Mouse (Mus musculus) liver, embryonic 13.5 days (tissue): ENCODE data around the gene Grin2a. TPM values are rescaled to one million over a fixed set of nuclear protein-coding genes. Genes with fewer than 3 reads are reported as not detected.

Experiments
- ATAC-seq: fragments of 200-750 bp; cut with Nextera tagmentation; 2 replicates; pipeline ENCODE4 v1.8.0; 2017; ENCODE audit warnings: low read depth, mild to moderate bottlenecking, moderate number of reproducible peaks, moderate library complexity
- DNase-seq: peaks from one replicate; pipeline ENCODE4 v3.0.0; 2022
- H3K27ac ChIP-seq: fragments of 300-500 bp; sonication (generic); 2 replicates; pipeline ENCODE4 v1.5.1; 2015; ENCODE audit warnings: moderate library complexity, mild to moderate bottlenecking, inconsistent platforms
- H3K27me3 ChIP-seq: fragments of 300-500 bp; sonication (generic); 2 replicates; pipeline ENCODE4 v1.6.1; 2015; ENCODE audit warnings: mild to moderate bottlenecking, inconsistent platforms
- H3K36me3 ChIP-seq: fragments of 300-500 bp; sonication (generic); 2 replicates; pipeline ENCODE4 v1.6.1; 2015; ENCODE audit warnings: mild to moderate bottlenecking, inconsistent platforms
- H3K4me1 ChIP-seq: fragments of 300-500 bp; sonication (generic); replicated peaks from 2 replicates; pipeline ENCODE4 v1.6.1; 2015; ENCODE audit warnings: inconsistent platforms
- H3K4me2 ChIP-seq: fragments of 300-500 bp; sonication (generic); 2 replicates; pipeline ENCODE4 v1.6.1; 2015; ENCODE audit warnings: inconsistent platforms, mild to moderate bottlenecking, moderate library complexity
- H3K4me3 ChIP-seq: fragments of 300-500 bp; sonication (generic); replicated peaks from 2 replicates; pipeline ENCODE4 v1.5.1; 2015; ENCODE audit warnings: mild to moderate bottlenecking, inconsistent platforms
- H3K9ac ChIP-seq: fragments of 300-500 bp; sonication (generic); 2 replicates; pipeline ENCODE4 v1.6.1; 2015; ENCODE audit warnings: mild to moderate bottlenecking, inconsistent platforms
- H3K9me3 ChIP-seq: fragments of 300-500 bp; sonication (generic); replicated peaks from 2 replicates; pipeline ENCODE4 v1.6.1; 2016; ENCODE audit warnings: inconsistent platforms
- WGBS: fragments of 180-500 bp; shearing (Covaris S2); methylation state at CpG from one replicate; pipeline ENCODE4 v1.1.7; 2015; ENCODE audit not compliant: insufficient replicate concordance; 5-methylcytosine and 5-hydroxymethylcytosine counted together
- polyA plus RNA-seq: library from polyadenylated mRNA; unstranded; fragments of >200 nt; fragmentation: Nextera tagmentation; extraction: Ambion mirVana; gene quantifications from 2 replicates; pipeline ENCODE4 v1.2.1, GENCODE M21; 2015

Grin2a gene
- polyA plus RNA-seq, 1 experiment from 2014 or later, result 0.01 TPM

DNA sequence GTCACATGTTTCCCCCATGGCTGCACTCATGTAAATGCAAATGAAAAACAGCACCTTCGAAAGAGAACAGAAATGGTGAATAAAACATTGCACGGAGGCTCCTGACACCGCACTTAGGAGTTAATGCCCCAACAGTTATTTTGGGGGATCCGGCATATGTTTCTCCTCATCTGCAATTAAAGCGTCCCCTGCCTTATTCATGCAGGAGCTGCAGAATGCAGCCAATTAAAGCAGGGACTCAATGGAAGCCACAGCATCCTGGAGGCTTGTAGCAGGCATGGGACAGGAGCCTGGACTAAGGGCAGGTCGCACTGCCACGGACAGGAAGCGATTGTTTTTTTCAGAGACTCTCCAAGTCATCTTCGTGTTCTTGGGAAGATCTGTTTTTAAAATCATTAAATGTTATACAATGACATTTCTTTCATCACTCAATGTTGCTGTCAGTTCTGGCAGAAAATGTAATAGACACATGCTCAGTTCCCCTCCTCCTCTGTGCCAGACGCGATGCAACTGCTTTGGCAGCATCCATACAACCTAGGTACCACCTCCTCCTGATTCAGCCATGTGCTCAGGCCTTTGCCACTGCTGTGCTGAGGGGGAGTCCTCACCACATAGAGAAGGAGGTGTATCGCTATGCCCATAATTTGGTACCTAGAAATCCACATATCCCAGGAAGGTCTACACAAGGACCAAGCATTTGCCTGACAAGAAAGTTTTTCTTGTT is 143.9 kb downstream of the Grin2a start:
- Histone ChIP-seq H3K4me1 (no peaks in the 10 kb centered on the region), H3K27ac (no peak overlapping the region), H3K27me3 (no peaks in the 10 kb centered on the region), H3K4me2 (no peak overlapping the region), H3K9me3 (no peaks in the 10 kb centered on the region), H3K4me3 (no peak overlapping the region), H3K36me3 (no peaks in the 10 kb centered on the region), H3K9ac (no peak overlapping the region)
- DNase-seq (no peak), ATAC-seq (no peak)
- WGBS, result 66% methylated on average over 12 of the region's 12 CpGs

DNA sequence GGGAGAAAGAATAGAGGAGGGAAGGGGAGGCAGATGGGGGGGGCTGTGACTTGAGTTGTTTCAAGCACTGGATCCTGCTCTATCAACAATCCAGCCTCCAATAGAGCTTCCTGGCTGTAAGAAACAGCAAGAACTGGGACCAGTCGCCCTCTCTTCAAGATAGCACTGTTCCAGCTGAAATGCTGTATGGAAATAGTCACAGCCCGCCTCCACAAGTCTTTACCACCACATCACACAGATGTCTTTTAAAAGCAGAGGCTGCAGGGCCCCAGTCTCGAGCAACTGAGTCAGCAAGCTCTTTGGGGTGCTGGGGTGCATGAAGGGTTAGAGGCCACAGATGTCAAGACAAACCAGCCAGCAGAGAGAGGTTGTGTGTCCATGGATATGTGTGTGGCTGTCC is 153.9 kb downstream of the Grin2a start:
- H3K4me2 ChIP-seq, result no peak overlapping the region
- no peak for DNase-seq
- WGBS, result 23% methylated on average over 3 of the region's 3 CpGs

DNA sequence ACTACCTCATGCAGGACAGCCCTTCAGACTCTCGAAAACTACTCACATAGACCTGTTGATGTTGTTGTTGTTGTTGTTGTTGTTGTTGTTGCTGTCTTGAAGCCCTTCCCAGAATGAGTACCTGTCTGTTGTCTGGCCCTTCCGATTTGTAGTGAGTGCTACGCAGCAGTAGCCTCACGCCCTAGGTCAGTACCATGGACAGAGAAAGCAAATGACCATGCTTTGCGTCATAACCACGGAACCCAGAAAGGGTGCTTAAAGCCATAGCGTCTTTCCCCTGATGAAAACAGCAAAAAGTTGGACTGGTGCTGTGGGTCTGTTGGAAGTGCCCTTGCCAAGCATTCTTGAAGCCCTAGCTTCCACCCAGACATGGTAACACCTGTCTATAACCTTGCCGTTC is 158.8 kb downstream of the Grin2a start:
- no peaks in the 10 kb centered on the region for H3K36me3 ChIP-seq
- H3K9me3 ChIP-seq, result no peaks in the 10 kb centered on the region
- no peak overlapping the region for H3K9ac ChIP-seq
- no peaks in the 10 kb centered on the region for H3K4me1 ChIP-seq
- ATAC-seq (no peak), DNase-seq (no peak)
- H3K4me3 ChIP-seq, result no peak overlapping the region
- WGBS, result 39% methylated on average over 8 of the region's 8 CpGs
- H3K4me2 ChIP-seq, result no peak overlapping the region
- H3K27ac ChIP-seq, result no peak overlapping the region
- H3K27me3 ChIP-seq, result no peaks in the 10 kb centered on the region

More for the DNA sequence above, 153.9 kb downstream of the Grin2a start:
- no peak for ATAC-seq
- no peak overlapping the region for H3K4me3 ChIP-seq
- H3K36me3 ChIP-seq, result no peaks in the 10 kb centered on the region
- H3K27ac ChIP-seq, result no peak overlapping the region
- no peaks in the 10 kb centered on the region for H3K9me3 ChIP-seq
- no peak overlapping the region for H3K9ac ChIP-seq
- no peaks in the 10 kb centered on the region for H3K4me1 ChIP-seq
- H3K27me3 ChIP-seq, result no peaks in the 10 kb centered on the region

DNA sequence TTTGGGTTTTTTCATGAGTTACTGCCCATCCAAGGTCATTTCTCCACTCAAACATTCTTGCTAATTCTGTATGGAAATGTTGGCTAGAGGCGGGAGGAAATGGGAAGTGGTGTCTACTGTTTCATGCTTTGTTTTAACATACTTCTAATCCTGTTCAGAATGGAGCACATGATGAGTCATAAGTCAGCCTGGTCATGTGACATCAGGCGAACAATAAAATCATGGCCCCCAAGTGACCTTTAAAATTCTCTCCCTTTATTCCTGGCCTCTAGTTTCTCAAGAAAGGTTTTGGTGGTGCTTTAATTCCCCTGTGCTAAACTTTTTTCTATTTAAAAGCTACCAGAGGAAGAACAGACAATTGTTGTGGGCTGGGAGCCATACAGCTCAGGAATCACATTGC is 161.1 kb downstream of the Grin2a start:
- no peak for DNase-seq
- 58% methylated on average over 2 of the region's 2 CpGs for WGBS
- H3K9ac ChIP-seq, result no peak overlapping the region

DNA sequence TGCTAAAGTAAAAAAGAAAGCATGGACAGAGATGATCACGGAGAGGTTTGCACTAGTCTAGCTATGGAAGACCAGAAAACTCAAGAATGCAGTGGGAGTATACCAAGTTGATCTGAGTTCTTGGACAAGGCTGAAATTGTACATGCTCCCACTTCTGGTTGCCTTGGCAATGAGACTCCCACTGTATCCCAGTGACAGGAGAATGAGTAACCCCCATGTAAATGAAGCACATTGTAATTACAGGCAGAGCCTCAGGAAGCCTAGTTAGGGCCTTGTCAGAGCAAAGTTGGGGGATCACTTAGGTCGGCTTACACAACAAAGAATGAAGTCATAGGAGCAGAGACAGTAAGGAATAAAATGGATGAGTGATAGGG is 170.3 kb downstream of the Grin2a start:
- no peaks in the 10 kb centered on the region for H3K4me1 ChIP-seq
- no peaks in the 10 kb centered on the region for H3K36me3 ChIP-seq
- no peak for DNase-seq
- 49% methylated on average over 2 of the region's 2 CpGs for WGBS
- no peak overlapping the region for H3K9ac ChIP-seq
- no peak overlapping the region for H3K27ac ChIP-seq
- no peak overlapping the region for H3K4me2 ChIP-seq
- no peaks in the 10 kb centered on the region for H3K27me3 ChIP-seq
- no peaks in the 10 kb centered on the region for H3K9me3 ChIP-seq
- no peak overlapping the region for H3K4me3 ChIP-seq
- no peak for ATAC-seq

More for the DNA sequence above, 161.1 kb downstream of the Grin2a start:
- H3K4me2 ChIP-seq, result no peak overlapping the region
- H3K27ac ChIP-seq, result no peak overlapping the region
- H3K36me3 ChIP-seq, result no peaks in the 10 kb centered on the region
- H3K27me3 ChIP-seq, result no peaks in the 10 kb centered on the region
- no peaks in the 10 kb centered on the region for H3K9me3 ChIP-seq
- ATAC-seq, result no peak
- no peaks in the 10 kb centered on the region for H3K4me1 ChIP-seq
- H3K4me3 ChIP-seq, result no peak overlapping the region

DNA sequence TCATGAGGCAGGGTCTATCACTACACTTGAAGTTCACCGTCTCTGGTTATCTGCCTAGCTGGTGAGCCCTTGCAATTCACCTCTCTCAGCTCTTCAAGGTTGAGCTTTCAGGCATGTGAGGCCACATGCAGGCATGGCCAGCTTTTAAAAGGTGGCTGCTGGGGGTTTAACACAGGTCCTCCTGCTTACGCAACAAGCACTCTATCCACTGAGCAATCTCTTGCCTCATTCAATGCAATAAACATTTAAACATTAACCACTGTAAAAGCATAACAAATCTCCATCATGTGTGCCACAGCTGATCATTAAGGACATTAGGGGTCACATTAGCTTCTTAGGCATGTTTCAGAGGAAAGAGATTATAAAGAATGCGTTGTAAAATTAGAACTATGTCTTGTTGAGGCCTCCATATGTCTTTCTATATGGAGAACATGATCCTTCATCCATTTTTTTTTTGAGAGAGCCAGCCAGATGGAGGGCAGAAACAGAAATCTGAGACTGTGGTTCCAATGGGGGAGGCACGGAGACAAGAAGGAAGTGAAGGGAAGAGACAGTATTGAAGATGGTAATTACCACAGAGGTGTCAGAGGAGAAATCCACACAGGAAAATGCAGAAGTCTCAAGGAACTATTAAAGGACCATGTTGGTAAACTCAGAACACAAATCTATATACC is 170.8 kb downstream of the Grin2a start:
- no peak overlapping the region for H3K27ac ChIP-seq
- no peak overlapping the region for H3K9ac ChIP-seq
- H3K9me3 ChIP-seq, result no peaks in the 10 kb centered on the region
- H3K36me3 ChIP-seq, result no peaks in the 10 kb centered on the region
- WGBS, result 58% methylated on average over 4 of the region's 4 CpGs
- no peak overlapping the region for H3K4me3 ChIP-seq
- H3K4me1 ChIP-seq, result no peaks in the 10 kb centered on the region
- H3K4me2 ChIP-seq, result no peak overlapping the region
- no peaks in the 10 kb centered on the region for H3K27me3 ChIP-seq
- ATAC-seq (no peak), DNase-seq (no peak)

DNA sequence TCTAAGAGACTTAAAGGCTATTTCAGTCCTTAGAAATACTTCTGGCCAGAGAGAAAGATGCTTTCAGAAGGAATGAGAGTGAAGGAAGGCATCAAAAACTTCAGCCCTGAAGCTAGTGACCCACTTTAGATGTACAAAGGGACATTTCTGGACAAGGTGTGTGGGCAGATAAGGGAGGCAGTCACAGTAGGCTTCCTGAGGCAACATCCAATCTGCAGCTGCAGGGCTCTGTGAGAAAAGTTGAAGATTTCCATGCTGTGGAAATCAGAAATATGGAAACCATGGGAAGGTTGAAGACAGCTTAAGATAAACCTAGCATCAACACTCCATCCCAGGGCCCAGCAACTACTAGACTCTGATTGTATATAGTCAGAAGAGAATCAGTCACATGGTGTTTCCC is 171.7 kb downstream of the Grin2a start:
- Histone ChIP-seq H3K27ac (no peak overlapping the region), H3K4me3 (no peak overlapping the region), H3K9me3 (no peaks in the 10 kb centered on the region), H3K4me1 (no peaks in the 10 kb centered on the region), H3K4me2 (no peak overlapping the region), H3K9ac (no peak overlapping the region), H3K27me3 (no peaks in the 10 kb centered on the region), H3K36me3 (no peaks in the 10 kb centered on the region)
- DNase-seq (no peak), ATAC-seq (no peak)

DNA sequence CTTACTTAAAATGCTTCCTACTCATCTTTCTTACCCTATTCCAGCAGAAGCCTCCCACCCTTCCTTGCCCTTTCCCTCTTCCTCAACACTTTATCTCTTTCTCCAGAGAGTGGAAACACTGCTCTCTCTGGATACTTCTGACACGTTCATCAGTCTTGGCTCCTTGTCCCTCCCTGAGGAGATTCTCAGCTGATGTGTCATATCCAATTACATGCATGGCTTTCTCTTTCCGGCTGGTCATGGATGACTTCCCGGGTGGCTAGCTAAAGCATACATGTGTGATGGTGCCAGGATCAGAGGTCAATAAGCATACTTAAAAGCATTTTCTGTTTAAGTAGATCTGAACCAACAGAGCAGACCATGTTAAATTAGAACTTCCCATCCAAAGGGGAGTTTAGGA is 175.9 kb downstream of the Grin2a start:
- WGBS, result 66% methylated on average over 3 of the region's 3 CpGs
- Histone ChIP-seq H3K4me1 (no peaks in the 10 kb centered on the region), H3K27ac (no peak overlapping the region), H3K4me2 (no peak overlapping the region), H3K9ac (no peak overlapping the region), H3K36me3 (no peaks in the 10 kb centered on the region), H3K9me3 (0 out of 2 replicates have a peak, but pooled peaks cover 4% of the 10 kb centered on the region), H3K27me3 (no peaks in the 10 kb centered on the region), H3K4me3 (no peak overlapping the region)
- ATAC-seq (no peak), DNase-seq (no peak)

DNA sequence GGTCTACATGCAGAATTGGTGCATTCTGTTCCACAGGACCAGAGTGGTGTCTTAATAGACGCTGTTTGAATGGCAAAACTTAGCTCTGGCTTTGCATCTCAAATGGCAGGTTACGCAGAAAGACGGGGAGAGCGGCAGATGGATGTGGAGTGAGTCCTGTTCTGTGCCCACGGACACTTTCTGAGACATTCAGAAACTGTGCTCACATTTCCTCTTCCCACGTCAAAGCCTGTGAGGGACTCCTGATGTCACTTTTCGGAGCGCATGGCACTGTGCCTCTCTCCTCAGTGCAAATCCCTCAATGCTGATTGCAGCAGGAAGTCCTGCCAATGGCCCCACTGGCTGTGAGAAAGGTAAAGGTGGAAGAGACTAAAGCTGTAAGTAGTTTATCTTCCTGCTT is 194.0 kb downstream of the Grin2a start:
- ATAC-seq, result no peak

DNA sequence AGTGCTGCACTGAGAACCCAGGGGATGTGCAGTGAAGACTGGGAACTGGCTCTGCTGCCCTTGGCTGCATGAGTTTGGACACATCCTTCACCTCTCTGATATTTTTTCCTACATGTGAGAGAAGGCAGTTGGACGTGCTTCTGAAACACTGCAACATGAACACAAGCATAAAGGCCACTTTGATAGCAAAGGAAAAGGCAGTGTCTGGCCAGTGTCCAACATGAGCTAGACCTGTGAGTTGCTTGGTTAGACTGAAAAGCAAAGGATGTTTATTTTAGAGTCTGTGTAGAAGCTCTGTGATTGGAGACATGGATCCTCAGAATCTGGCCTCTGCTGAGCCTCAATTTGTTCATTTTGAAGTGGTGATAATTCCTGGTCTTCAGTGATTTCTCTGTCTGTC is 195.1 kb downstream of the Grin2a start:
- Histone ChIP-seq H3K4me1 (no peaks in the 10 kb centered on the region), H3K4me3 (no peak overlapping the region), H3K36me3 (no peaks in the 10 kb centered on the region), H3K27me3 (no peaks in the 10 kb centered on the region), H3K27ac (no peak overlapping the region), H3K4me2 (no peak overlapping the region), H3K9ac (no peak overlapping the region), H3K9me3 (no peaks in the 10 kb centered on the region)
- WGBS, result 43% methylated on average over 1 of the region's 1 CpGs
- ATAC-seq (no peak), DNase-seq (no peak)

More for the DNA sequence above, 194.0 kb downstream of the Grin2a start:
- no peak overlapping the region for H3K27ac ChIP-seq
- no peaks in the 10 kb centered on the region for H3K4me1 ChIP-seq
- no peak overlapping the region for H3K4me2 ChIP-seq
- no peaks in the 10 kb centered on the region for H3K27me3 ChIP-seq
- WGBS, result 63% methylated on average over 8 of the region's 8 CpGs
- DNase-seq, result no peak
- no peak overlapping the region for H3K4me3 ChIP-seq
- no peaks in the 10 kb centered on the region for H3K36me3 ChIP-seq
- H3K9ac ChIP-seq, result no peak overlapping the region
- no peaks in the 10 kb centered on the region for H3K9me3 ChIP-seq

DNA sequence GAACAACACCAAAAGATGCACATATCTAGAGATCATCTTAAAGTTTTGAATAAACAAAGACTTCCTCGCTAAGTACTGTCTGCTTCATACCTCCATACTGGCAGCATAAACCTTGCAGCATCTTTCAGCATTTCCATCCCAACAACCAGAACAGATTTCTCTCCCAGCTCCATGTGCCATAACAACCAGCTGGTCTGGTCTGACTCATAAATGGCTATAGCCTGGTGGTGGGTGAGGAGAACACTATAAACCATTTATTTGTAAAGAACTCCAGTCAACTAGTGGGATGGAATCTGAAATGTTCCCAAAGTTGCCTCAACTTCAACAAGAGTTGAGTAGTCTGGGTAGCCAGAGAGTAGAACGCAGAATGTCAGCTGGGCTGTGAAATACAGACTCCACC is 202.4 kb downstream of the Grin2a start:
- H3K4me1 ChIP-seq, result no peaks in the 10 kb centered on the region
- H3K27ac ChIP-seq, result no peak overlapping the region
- H3K9ac ChIP-seq, result no peak overlapping the region
- no peaks in the 10 kb centered on the region for H3K9me3 ChIP-seq
- H3K4me2 ChIP-seq, result no peak overlapping the region
- ATAC-seq, result no peak
- H3K27me3 ChIP-seq, result no peaks in the 10 kb centered on the region
- no peak overlapping the region for H3K4me3 ChIP-seq
- WGBS, result 58% methylated on average over 2 of the region's 2 CpGs
- no peaks in the 10 kb centered on the region for H3K36me3 ChIP-seq
- no peak for DNase-seq

DNA sequence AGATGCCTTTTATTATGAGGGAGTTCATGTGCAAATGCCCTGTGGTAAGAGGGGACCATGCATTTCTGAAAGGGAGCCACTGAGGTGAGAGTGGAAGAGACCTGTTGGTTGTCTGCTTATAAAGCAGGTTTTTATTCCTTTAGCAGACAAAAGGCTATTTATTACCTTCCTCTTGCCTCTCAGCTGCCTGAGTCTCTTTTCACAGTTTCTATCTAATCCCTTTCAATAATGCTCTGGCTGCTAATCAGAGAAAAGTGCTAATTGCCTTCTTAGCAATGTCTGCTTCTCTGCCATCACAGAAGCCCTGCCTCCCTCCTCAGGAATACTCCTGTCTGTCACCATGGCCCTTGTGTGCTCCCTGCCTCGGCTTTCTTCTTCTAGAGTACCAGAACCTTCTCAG is 209.1 kb downstream of the Grin2a start:
- no peaks in the 10 kb centered on the region for H3K4me1 ChIP-seq

More for the DNA sequence above, 209.1 kb downstream of the Grin2a start:
- Histone ChIP-seq H3K4me2 (no peak overlapping the region), H3K36me3 (no peaks in the 10 kb centered on the region), H3K9ac (no peak overlapping the region), H3K4me3 (no peak overlapping the region), H3K27me3 (no peaks in the 10 kb centered on the region), H3K27ac (no peak overlapping the region), H3K9me3 (no peaks in the 10 kb centered on the region)
- ATAC-seq (no peak), DNase-seq (no peak)
- WGBS, result 15% methylated on average over 1 of the region's 1 CpGs
